Mouse (Mus musculus) left cerebral cortex, postnatal 14 days (tissue): ENCODE measurements around the gene Il1f5. TPM values are rescaled to one million over a fixed set of nuclear protein-coding genes. Genes with fewer than 3 reads are reported as not detected.

Experiments used
- DNase-seq, 2 experiments: peaks; one replicate each; pipeline ENCODE4 v3.0.0; 2021 to 2022; ENCODE audit warnings: low spot score in 2 of 2, mixed read lengths in 1 of 2
- intact Hi-C: fragments of 180-260 bp; cut with DNase I; formaldehyde crosslinking; loops from one replicate; pipeline ENCODE4 v1.15.1; 2025
- long read RNA-seq, 2 experiments: library from polyadenylated mRNA; stranded (forward); transcript quantifications; one replicate each; pipeline ENCODE4 v2.0.0; 2021
- total RNA-seq, 2 experiments: library from RNA; stranded (reverse); gene quantifications; 2 replicates each; pipeline ENCODE4 v1.2.3; 2021

Gene Il1f5
- under 1 TPM in 1 of 2 experiments, not detected in 1; 0.49 TPM for total RNA-seq
- long read RNA-seq, experiment 1 = 0 reads
- long read RNA-seq, experiment 2 = 0 reads

GRCm38 (mm10) chr2:24276654-24277053 is at the start of gene Il1f5:
Gene Il1f5 (plus strand): TSS chr2:24276954.
- no peak for DNase-seq
- intact Hi-C loops = no loop called here

GRCm38 (mm10) chr2:24227191-24227590 is 49.6 kb upstream of the Il1f5 start:
- intact Hi-C loops = no loop called here
- no peak for DNase-seq

GRCm38 (mm10) chr2:24267503-24267902 is 9.3 kb upstream of the Il1f5 start:
- no peak for DNase-seq

GRCm38 (mm10) chr2:24273619-24274018 is 3.1 kb upstream of the Il1f5 start:
- intact Hi-C loops = no loop called here
- DNase-seq = no peak

More at GRCm38 (mm10) chr2:24267503-24267902, 9.3 kb upstream of the Il1f5 start:
- intact Hi-C loops = loop anchor here (10.0 kb wide), 1 partner anchor 113 kb away; the partner anchor contains the start of gene Il1f8

GRCm38 (mm10) chr2:24275146-24275545 is 1.6 kb upstream of the Il1f5 start:
- DNase-seq = no peak
- intact Hi-C loops = no loop called here

GRCm38 (mm10) chr2:24290896-24291295 is 14.1 kb downstream of the Il1f5 start, which contains the start of gene Il1f10:
Gene Il1f10 (plus strand): TSS chr2:24291196.
- no peak for DNase-seq
- intact Hi-C loops = no loop called here

GRCm38 (mm10) chr2:24294616-24295015 is 17.9 kb downstream of the Il1f5 start:
- intact Hi-C loops = loop anchor here (5.0 kb wide), 1 partner anchor 113 kb away; no protein-coding TSS in a partner anchor
- no peak for DNase-seq

- peak; percentile 46 to 74 for DNase-seq
- intact Hi-C loops = loop anchor here (2.0 to 5.0 kb wide), 2 partner anchors 110 to 272 kb away; no protein-coding TSS in a partner anchor
Measured at GRCm38 (mm10) chr2:24296837-24297236, 20.1 kb downstream of the Il1f5 start.

GRCm38 (mm10) chr2:24311302-24312001 is 34.7 kb downstream of the Il1f5 start:
- DNase-seq = no peak
- intact Hi-C loops = no loop called here

GRCm38 (mm10) chr2:24316919-24317318 is 40.2 kb downstream of the Il1f5 start:
- intact Hi-C loops = no loop called here
- no peak for DNase-seq

GRCm38 (mm10) chr2:24317919-24318598 is 41.3 kb downstream of the Il1f5 start:
- intact Hi-C loops = no loop called here

More at GRCm38 (mm10) chr2:24317919-24318598, 41.3 kb downstream of the Il1f5 start:
- DNase-seq = no peak

Other genes with a start within 250 kb of the Il1f5 start
- 10 to 100 TPM; 24.2 to 28.5 TPM for gene Hnmt, start 227.6 kb upstream of the Il1f5 start, total RNA-seq
- gene Tbpl2, start 180.4 kb upstream of the Il1f5 start, total RNA-seq = not detected
- gene Il1f8, start 123.8 kb upstream of the Il1f5 start, total RNA-seq = not detected
- not detected for gene Il1f9, start 90.5 kb upstream of the Il1f5 start, total RNA-seq
- gene Il1f6, start 61.5 kb upstream of the Il1f5 start, total RNA-seq = not detected
- gene Il1f10, start 14.2 kb downstream of the Il1f5 start, total RNA-seq = not detected
- not detected for gene Il1rn, start 59.9 kb downstream of the Il1f5 start, total RNA-seq
- 1 to 10 TPM in 1 of 2 experiments, under 1 TPM in 1; 0.99 to 2.2 TPM for gene Psd4, start 90.6 kb downstream of the Il1f5 start, total RNA-seq
- not detected for gene Pax8, start 198.6 kb downstream of the Il1f5 start, total RNA-seq